Mouse (Mus musculus) bone marrow, adult 2 months (tissue): ENCODE measurements around the gene Ryr2. TPM values are rescaled to one million over a fixed set of nuclear protein-coding genes. Genes with fewer than 3 reads are reported as not detected.

Experiments used
- H3K27ac ChIP-seq: fragments of 200-500 bp; 2 replicates; pipeline ENCODE4 v1.5.1; 2012; ENCODE audit warnings: low read depth, mild to moderate bottlenecking, control low read depth, inconsistent platforms, low read length; ENCODE audit not compliant: control insufficient read depth, poor library complexity, insufficient read depth
- H3K4me1 ChIP-seq: fragments of 200-500 bp; 2 replicates; pipeline ENCODE4 v1.6.1; 2011; ENCODE audit warnings: low read length; ENCODE audit not compliant: control insufficient read depth, insufficient read depth
- H3K4me3 ChIP-seq: fragments of 200-500 bp; replicated peaks from 2 replicates; pipeline ENCODE3; 2011; ENCODE audit warnings: mild to moderate bottlenecking, low read depth, low read length, control low read depth; ENCODE audit not compliant: control insufficient read depth
- CTCF ChIP-seq: fragments of 200-500 bp; IDR thresholded peaks from 2 replicates; pipeline ENCODE4 v1.5.1; 2011; ENCODE audit warnings: low read length, control low read depth; ENCODE audit not compliant: control insufficient read depth, insufficient read depth
- POLR2A ChIP-seq: fragments of 200-500 bp; IDR thresholded peaks from 2 replicates; pipeline ENCODE4 v1.6.1; 2011; ENCODE audit warnings: low read depth, mild to moderate bottlenecking, control low read depth, low read length, borderline replicate concordance; ENCODE audit not compliant: control insufficient read depth
- WGBS: fragments of 180-500 bp; shearing (Covaris S2); methylation state at CpG from one replicate; pipeline ENCODE4 v1.1.7; 2018; 5-methylcytosine and 5-hydroxymethylcytosine counted together
- polyA plus RNA-seq: library from polyadenylated mRNA; stranded (reverse); fragments of >200 nt; gene quantifications from 2 replicates; pipeline ENCODE4 v1.2.4, GENCODE M21; 2011; ENCODE audit warnings: low replicate concordance; ENCODE audit not compliant: missing spikeins, insufficient read depth, insufficient read length

The Ryr2 gene
- polyA plus RNA-seq, 1 experiment, result 1.6 TPM

GRCm38 (mm10) chr13:11926720-11927500 is 179.8 kb downstream of the Ryr2 start:
- no peak overlapping the region for H3K4me3 ChIP-seq
- H3K27ac ChIP-seq, result no peak overlapping the region
- no peaks in the 10 kb centered on the region for H3K4me1 ChIP-seq
- WGBS, result 80% methylated on average over 11 of the region's 11 CpGs
- TF ChIP-seq POLR2A (no peak), CTCF (no peak)

- no peaks in the 10 kb centered on the region for H3K4me1 ChIP-seq
- TF ChIP-seq POLR2A (no peak), CTCF (no peak)
- 81% methylated on average over 2 of the region's 2 CpGs for WGBS
- H3K27ac ChIP-seq, result no peak overlapping the region
- H3K4me3 ChIP-seq, result no peak overlapping the region
Measured at GRCm38 (mm10) chr13:11926215-11926614, 180.5 kb downstream of the Ryr2 start.

GRCm38 (mm10) chr13:11924732-11925131 is 182.0 kb downstream of the Ryr2 start:
- no peak overlapping the region for H3K27ac ChIP-seq
- TF ChIP-seq POLR2A (no peak), CTCF (no peak)
- no peaks in the 10 kb centered on the region for H3K4me1 ChIP-seq
- H3K4me3 ChIP-seq, result no peak overlapping the region
- 75% methylated on average over 3 of the region's 3 CpGs for WGBS

- no peaks in the 10 kb centered on the region for H3K4me1 ChIP-seq
- no peak overlapping the region for H3K4me3 ChIP-seq
- no peak overlapping the region for H3K27ac ChIP-seq
- TF ChIP-seq POLR2A (no peak), CTCF (no peak)
- WGBS, result 93% methylated on average over 1 of the region's 1 CpGs
Measured at GRCm38 (mm10) chr13:11920495-11920894, 186.2 kb downstream of the Ryr2 start.

- Histone ChIP-seq H3K4me1 (no peaks in the 10 kb centered on the region), H3K27ac (no peak overlapping the region), H3K4me3 (no peak overlapping the region)
- WGBS, result 84% methylated on average over 6 of the region's 6 CpGs
- TF ChIP-seq POLR2A (no peak), CTCF (no peak)
Measured at GRCm38 (mm10) chr13:11919448-11919847, 187.3 kb downstream of the Ryr2 start.

GRCm38 (mm10) chr13:11915619-11916018 is 191.1 kb downstream of the Ryr2 start:
- 56% methylated on average over 2 of the region's 2 CpGs for WGBS
- TF ChIP-seq CTCF, result no peak
- no peak for TF ChIP-seq POLR2A
- no peak overlapping the region for H3K27ac ChIP-seq
- H3K4me1 ChIP-seq, result no peaks in the 10 kb centered on the region
- no peak overlapping the region for H3K4me3 ChIP-seq

GRCm38 (mm10) chr13:11914682-11915081 is 192.1 kb downstream of the Ryr2 start:
- TF ChIP-seq POLR2A (no peak), CTCF (no peak)
- H3K4me1 ChIP-seq, result no peaks in the 10 kb centered on the region
- 70% methylated on average over 3 of the region's 3 CpGs for WGBS

GRCm38 (mm10) chr13:11912208-11912607 is 194.5 kb downstream of the Ryr2 start:
- WGBS, result 72% methylated on average over 2 of the region's 2 CpGs
- no peaks in the 10 kb centered on the region for H3K4me1 ChIP-seq
- H3K27ac ChIP-seq, result no peak overlapping the region
- H3K4me3 ChIP-seq, result no peak overlapping the region
- TF ChIP-seq POLR2A (no peak), CTCF (no peak)

More at GRCm38 (mm10) chr13:11914682-11915081, 192.1 kb downstream of the Ryr2 start:
- no peak overlapping the region for H3K27ac ChIP-seq
- H3K4me3 ChIP-seq, result no peak overlapping the region

- no peaks in the 10 kb centered on the region for H3K4me1 ChIP-seq
- no peak overlapping the region for H3K27ac ChIP-seq
- no peak for TF ChIP-seq POLR2A
- no peak for TF ChIP-seq CTCF
- H3K4me3 ChIP-seq, result no peak overlapping the region
- WGBS, result 61% methylated on average over 4 of the region's 4 CpGs
Measured at GRCm38 (mm10) chr13:11908123-11908522, 198.6 kb downstream of the Ryr2 start.
